Mouse (Mus musculus) stomach, embryonic 15.5 days (tissue): ENCODE measurements at regions not wholly inside any gene's neighbourhood (a gene's known extent, or its start where the extent isn't known, plus 50 kb on each side); places are given as distances from the start of the nearest gene placed in this dataset.
"Not testable (repeated sequence)": the region's sequence is repeated elsewhere in the genome, so short reads cannot be mapped to it uniquely, and the experiment has no call there.

Experiments used
- ATAC-seq: fragments of 200-750 bp; cut with Nextera tagmentation; 2 replicates; pipeline ENCODE4 v1.8.0; 2017; ENCODE audit warnings: low read depth, moderate number of reproducible peaks, moderate TSS enrichment; ENCODE audit not compliant: insufficient read depth, low FRiP score
- H3K27ac ChIP-seq: fragments of 300-500 bp; sonication (generic); 2 replicates; pipeline ENCODE4 v1.5.1; 2015; ENCODE audit warnings: mild to moderate bottlenecking, inconsistent platforms
- H3K27me3 ChIP-seq: fragments of 300-500 bp; sonication (generic); replicated peaks from 2 replicates; pipeline ENCODE4 v1.6.1; 2015; ENCODE audit warnings: inconsistent platforms
- H3K36me3 ChIP-seq: fragments of 300-500 bp; sonication (generic); 2 replicates; pipeline ENCODE4 v1.6.1; 2015; ENCODE audit warnings: inconsistent platforms
- H3K4me1 ChIP-seq: fragments of 300-500 bp; sonication (generic); 2 replicates; pipeline ENCODE4 v1.6.1; 2015; ENCODE audit warnings: inconsistent platforms
- H3K4me2 ChIP-seq: fragments of 300-500 bp; sonication (generic); 2 replicates; pipeline ENCODE4 v1.6.1; 2015; ENCODE audit warnings: mild to moderate bottlenecking, inconsistent platforms
- H3K4me3 ChIP-seq: fragments of 300-500 bp; sonication (generic); replicated peaks from 2 replicates; pipeline ENCODE4 v1.5.1; 2015; ENCODE audit warnings: inconsistent platforms
- H3K9ac ChIP-seq: fragments of 300-500 bp; sonication (generic); 2 replicates; pipeline ENCODE4 v1.6.1; 2015; ENCODE audit warnings: inconsistent platforms
- H3K9me3 ChIP-seq: fragments of 300-500 bp; sonication (generic); 2 replicates; pipeline ENCODE4 v1.6.1; 2016; ENCODE audit warnings: inconsistent platforms
- WGBS: fragments of 180-500 bp; shearing (Covaris S2); methylation state at CpG from one replicate; pipeline ENCODE4 v1.1.7; 2015; 5-methylcytosine and 5-hydroxymethylcytosine counted together

DNA sequence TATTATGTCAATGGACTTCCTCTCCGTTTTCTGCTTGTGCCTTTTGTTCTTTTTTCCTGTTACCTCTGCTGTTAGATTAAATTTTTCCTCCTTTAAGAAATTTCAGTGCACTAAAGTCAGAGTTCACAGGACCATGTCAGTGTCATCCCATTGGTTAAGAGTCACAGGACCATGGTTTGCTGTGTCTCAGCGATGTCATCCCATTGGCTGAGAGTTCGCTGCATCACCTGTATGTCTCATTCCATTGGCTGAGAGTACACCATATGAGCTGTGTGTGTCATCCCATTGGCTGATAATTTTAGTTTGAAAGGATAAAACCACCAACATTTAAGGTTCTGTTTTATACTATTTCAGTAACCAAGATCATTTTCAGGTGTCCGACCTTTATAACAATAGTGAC, 50.7 kb upstream of the Jade1 start:
- Histone ChIP-seq H3K4me2 (no peak overlapping the region), H3K36me3 (no peaks in the 10 kb centered on the region), H3K27ac (no peak overlapping the region), H3K27me3 (no peaks in the 10 kb centered on the region), H3K9me3 (no peaks in the 10 kb centered on the region), H3K4me1 (no peaks in the 10 kb centered on the region; the same call in 1 of the 2 replicates), H3K9ac (no peak overlapping the region), H3K4me3 (no peak overlapping the region)
- ATAC-seq, result no peak
- WGBS, result 93% methylated on average over 4 of the region's 4 CpGs

DNA sequence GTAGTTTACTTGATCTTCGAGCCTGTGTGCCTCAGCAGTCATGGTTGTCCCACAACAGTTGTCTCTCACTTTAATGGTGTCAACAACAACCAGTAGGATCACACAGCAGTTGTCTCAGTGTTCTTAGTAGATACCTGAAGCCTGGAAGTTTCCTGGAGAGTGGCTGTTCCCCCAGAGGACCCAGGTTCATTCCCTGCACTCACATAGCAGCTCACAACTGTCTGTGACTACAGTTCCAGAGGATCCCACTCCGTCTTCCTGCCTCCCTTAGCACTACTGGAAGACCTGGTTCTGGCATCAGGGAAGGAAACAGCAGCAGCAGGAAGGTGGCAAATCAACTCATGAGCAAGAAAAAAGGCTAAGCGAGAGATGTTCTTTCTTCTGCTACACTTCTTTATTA, 53.4 kb upstream of the Jade1 start:
- no peaks in the 10 kb centered on the region for H3K27me3 ChIP-seq
- no peak overlapping the region for H3K9ac ChIP-seq
- H3K4me1 ChIP-seq, result peaks cover 5% of the 10 kb centered on the region
- no peaks in the 10 kb centered on the region for H3K36me3 ChIP-seq
- no peak overlapping the region for H3K4me3 ChIP-seq
- H3K9me3 ChIP-seq, result no peaks in the 10 kb centered on the region
- ATAC-seq, result no peak
- no peak overlapping the region for H3K27ac ChIP-seq
- H3K4me2 ChIP-seq, result no peak overlapping the region
- 73% methylated on average over 3 of the region's 3 CpGs for WGBS

DNA sequence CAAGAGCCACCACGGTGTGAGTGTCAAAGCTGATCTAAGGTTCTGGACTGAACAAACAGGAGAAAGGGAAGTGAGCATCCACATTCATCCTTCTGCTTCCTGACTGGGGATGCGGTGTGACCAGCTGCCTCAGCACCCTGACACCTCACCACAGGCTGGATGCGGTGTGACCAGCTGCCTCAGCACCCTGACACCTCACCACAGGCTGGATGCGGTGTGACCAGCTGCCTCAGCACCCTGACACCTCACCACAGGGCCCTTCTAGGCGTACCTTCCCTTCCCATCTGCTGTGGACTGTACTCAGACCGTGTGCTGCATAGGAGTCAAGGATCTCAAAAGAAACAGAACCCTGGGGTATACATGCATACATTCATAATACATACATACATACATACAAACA, 53.9 kb upstream of the Jade1 start:
- H3K27ac ChIP-seq, H3K4me3 ChIP-seq, ATAC-seq, H3K36me3 ChIP-seq, H3K4me1 ChIP-seq, H3K9ac ChIP-seq, H3K4me2 ChIP-seq, H3K27me3 ChIP-seq, H3K9me3 ChIP-seq: not testable (repeated sequence)
- 59% methylated on average over 6 of the region's 6 CpGs for WGBS

DNA sequence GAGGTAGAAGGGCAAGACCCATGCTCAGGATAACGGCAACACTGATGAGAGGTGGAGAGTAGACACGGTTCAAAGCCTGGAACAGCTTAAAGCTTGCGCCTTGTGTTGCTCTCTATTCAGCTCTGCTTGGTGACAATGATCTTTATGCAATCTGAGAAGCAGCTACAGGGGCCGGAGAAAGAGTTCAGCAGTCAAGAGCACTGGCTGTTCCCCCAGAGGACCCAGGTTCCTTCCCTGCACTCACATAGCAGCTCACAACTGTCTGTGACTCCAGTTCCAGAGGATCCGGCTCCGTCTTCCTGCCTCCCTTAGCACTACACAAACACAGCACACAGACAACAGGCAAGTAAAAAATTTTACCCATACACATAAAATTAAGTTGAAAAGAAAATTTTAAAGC, 54.4 kb upstream of the Jade1 start:
- Histone ChIP-seq H3K27ac (no peak overlapping the region), H3K27me3 (no peaks in the 10 kb centered on the region), H3K4me2 (no peak overlapping the region), H3K9ac (no peak overlapping the region), H3K4me3 (no peak overlapping the region), H3K36me3 (no peaks in the 10 kb centered on the region), H3K4me1 (peaks cover 5% of the 10 kb centered on the region), H3K9me3 (no peaks in the 10 kb centered on the region)
- no peak for ATAC-seq
- WGBS, result 76% methylated on average over 6 of the region's 6 CpGs

DNA sequence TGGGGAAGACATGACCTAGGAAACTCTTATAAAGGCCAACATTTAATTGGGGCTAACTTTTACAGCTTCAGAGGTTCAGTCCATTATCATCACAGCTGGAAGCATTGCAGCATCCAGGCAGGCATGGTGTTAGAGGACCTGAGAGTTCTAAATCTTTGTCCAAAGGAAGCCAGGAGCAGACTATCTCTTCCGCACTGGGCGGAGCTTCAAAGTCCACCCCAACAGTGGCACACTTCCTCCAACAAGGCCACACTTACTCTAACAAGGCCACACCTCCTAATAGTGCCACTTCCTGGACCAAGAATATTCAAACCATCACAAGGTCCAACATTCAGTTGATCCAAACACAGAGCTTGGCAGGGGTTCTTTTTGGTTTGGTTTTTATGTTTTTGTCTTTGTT, 55.9 kb upstream of the Jade1 start:
- Histone ChIP-seq H3K27me3 (no peaks in the 10 kb centered on the region), H3K36me3 (no peaks in the 10 kb centered on the region), H3K4me1 (peaks cover 5% of the 10 kb centered on the region), H3K4me3 (no peak overlapping the region), H3K27ac (no peak overlapping the region), H3K9me3 (no peaks in the 10 kb centered on the region), H3K4me2 (no peak overlapping the region), H3K9ac (no peak overlapping the region)
- ATAC-seq, result no peak
- WGBS, result 90% methylated on average over 2 of the region's 2 CpGs

DNA sequence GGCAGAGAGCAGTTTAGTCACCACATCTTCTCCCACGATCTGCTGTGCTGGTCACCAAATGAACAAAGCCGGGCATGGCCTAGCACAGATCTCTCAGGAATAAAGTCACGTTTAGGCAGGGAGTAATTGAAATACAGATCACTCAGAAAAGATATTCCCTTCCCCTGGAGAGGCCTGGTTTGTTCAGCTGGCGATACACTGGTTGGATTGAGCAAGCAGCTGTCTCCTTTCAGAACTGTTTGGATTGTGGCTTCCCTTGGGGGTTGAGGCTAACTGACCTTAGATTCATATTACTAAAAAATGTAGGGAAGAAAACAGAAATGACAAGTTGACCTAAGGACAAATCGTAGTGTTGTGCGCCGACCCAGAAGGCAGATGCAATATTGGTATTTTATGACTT, 56.7 kb upstream of the Jade1 start:
- H3K4me3 ChIP-seq, result no peak overlapping the region
- H3K4me1 ChIP-seq, result peaks cover 5% of the 10 kb centered on the region
- 50% methylated on average over 7 of the region's 7 CpGs for WGBS
- no peak overlapping the region for H3K9ac ChIP-seq
- no peak overlapping the region for H3K4me2 ChIP-seq
- no peak for ATAC-seq
- H3K27ac ChIP-seq, result peak overlapping the region; percentile 44; the same call in 1 of the 2 replicates
- H3K27me3 ChIP-seq, result no peaks in the 10 kb centered on the region
- no peaks in the 10 kb centered on the region for H3K9me3 ChIP-seq
- no peaks in the 10 kb centered on the region for H3K36me3 ChIP-seq

DNA sequence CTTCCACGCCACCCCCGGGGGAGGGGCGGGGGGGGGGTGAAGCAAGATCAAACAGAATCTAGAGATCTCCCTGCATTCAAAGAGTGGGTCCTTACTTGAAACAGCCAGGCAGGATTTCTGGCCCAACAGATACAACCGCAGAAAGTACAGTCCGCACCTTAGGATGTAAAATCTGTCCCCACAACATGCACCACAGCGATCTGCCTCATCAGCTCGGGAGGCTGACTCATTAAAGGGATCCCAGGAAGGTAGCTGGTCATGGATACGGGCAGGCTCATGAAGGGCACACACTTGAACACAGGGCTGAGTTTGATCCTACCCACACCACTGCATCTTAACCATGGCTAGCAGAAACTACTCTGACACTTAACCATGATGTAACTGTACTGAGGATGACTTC, 57.8 kb upstream of the Jade1 start:
- H3K27me3 ChIP-seq, result no peaks in the 10 kb centered on the region
- H3K9ac ChIP-seq, result no peak overlapping the region
- no peak for ATAC-seq
- H3K36me3 ChIP-seq, result no peaks in the 10 kb centered on the region
- WGBS, result 67% methylated on average over 8 of the region's 8 CpGs
- no peak overlapping the region for H3K4me2 ChIP-seq
- no peak overlapping the region for H3K27ac ChIP-seq
- H3K4me3 ChIP-seq, result no peak overlapping the region
- no peaks in the 10 kb centered on the region for H3K9me3 ChIP-seq
- peaks cover 5% of the 10 kb centered on the region for H3K4me1 ChIP-seq

DNA sequence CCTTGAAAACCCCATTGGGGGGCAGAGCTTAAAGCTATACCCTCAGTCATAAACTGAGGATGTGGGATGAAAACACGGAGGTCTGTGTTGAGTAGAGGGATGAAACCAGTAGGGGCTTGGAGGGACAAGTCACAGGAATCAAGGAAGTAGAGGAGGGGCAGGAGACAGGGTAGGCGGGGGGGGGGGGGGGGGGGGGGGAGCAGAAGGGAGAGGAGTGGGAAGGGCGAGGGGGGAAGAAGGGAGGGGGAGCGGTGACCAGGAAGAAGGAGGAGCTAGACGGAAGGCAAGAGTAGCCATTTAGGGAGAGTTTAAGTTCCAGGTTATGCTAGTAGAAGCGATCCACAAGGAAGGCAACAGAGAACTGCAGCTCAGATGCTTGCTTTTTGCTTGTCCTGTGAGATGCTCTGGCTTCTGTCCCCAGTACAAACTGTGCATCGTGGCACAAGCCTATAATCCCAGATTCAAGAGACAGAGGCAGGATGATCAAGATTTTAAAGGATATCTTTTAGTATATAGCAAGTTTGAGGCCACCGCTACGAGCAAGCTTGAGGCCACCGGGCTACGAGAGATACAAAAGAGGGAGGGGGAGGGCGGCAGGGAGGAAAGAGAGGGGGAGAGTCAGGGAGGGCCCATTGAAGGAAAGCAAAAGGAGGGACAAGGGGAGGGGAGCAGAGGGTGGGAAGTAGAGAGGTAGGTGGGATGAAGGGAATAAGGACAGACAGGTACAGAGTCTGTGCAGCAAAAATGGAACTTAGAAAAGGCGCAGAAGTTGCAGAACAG, 58.4 kb upstream of the Jade1 start:
- ATAC-seq, result no peak
- no peaks in the 10 kb centered on the region for H3K9me3 ChIP-seq

DNA sequence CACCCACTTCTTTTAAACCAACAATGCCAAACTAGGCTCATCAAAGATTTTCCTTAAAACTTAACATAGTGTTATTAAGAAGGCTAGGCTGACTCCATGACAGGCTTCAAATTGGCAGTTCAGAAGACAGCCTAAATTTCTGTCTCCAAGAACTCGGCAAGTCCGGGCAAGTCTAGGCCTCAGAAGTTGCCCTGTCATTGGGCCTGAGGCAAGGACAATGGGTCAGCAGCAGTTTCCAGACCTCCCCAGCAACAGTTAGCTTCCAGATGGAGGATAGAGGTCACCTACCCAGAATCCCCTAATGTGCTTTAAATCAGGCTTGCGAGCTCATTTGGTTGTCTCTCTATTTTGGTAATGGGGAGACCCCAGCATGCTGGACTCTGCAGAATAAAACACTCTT, 59.6 kb upstream of the Jade1 start:
- ATAC-seq, result no peak
- H3K4me1 ChIP-seq, result peaks cover 5% of the 10 kb centered on the region
- H3K36me3 ChIP-seq, result no peaks in the 10 kb centered on the region
- H3K4me3 ChIP-seq, result no peak overlapping the region
- 81% methylated on average over 3 of the region's 3 CpGs for WGBS
- no peak overlapping the region for H3K9ac ChIP-seq
- no peak overlapping the region for H3K4me2 ChIP-seq
- H3K27ac ChIP-seq, result no peak overlapping the region
- no peaks in the 10 kb centered on the region for H3K27me3 ChIP-seq
- H3K9me3 ChIP-seq, result no peaks in the 10 kb centered on the region

More for the DNA sequence above, 58.4 kb upstream of the Jade1 start:
- Histone ChIP-seq H3K9ac (no peak overlapping the region), H3K36me3 (no peaks in the 10 kb centered on the region), H3K4me1 (peaks cover 5% of the 10 kb centered on the region), H3K4me3 (no peak overlapping the region), H3K4me2 (no peak overlapping the region), H3K27me3 (no peaks in the 10 kb centered on the region), H3K27ac (no peak overlapping the region)
- WGBS, result 59% methylated on average over 10 of the region's 13 CpGs

DNA sequence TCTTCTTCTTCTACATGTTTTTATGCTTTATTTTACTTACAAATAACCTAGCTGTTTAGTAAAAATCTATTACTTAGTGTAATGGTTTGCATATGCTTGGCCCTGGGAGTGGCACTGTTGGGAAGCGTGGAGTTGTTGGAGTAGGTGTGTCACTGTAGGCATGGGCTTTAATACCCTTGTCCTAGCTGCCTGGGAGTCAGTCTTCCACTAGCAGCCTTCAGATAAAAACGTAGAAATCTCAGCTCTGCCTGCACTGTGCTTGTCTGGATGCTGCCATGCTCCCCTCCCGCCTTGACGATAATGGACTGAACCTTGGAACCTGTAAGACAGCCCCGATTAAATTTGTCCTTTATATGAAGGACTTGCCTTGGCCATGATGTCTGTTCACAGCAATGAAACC, 60.4 kb upstream of the Jade1 start:
- H3K9me3 ChIP-seq, result no peaks in the 10 kb centered on the region
- no peaks in the 10 kb centered on the region for H3K36me3 ChIP-seq
- WGBS, result 72% methylated on average over 5 of the region's 5 CpGs
- H3K4me2 ChIP-seq, result no peak overlapping the region
- H3K9ac ChIP-seq, result no peak overlapping the region
- H3K4me1 ChIP-seq, result peaks cover 5% of the 10 kb centered on the region; the same call in 1 of the 2 replicates
- H3K4me3 ChIP-seq, result no peak overlapping the region
- no peak for ATAC-seq
- H3K27me3 ChIP-seq, result no peaks in the 10 kb centered on the region
- H3K27ac ChIP-seq, result no peak overlapping the region

DNA sequence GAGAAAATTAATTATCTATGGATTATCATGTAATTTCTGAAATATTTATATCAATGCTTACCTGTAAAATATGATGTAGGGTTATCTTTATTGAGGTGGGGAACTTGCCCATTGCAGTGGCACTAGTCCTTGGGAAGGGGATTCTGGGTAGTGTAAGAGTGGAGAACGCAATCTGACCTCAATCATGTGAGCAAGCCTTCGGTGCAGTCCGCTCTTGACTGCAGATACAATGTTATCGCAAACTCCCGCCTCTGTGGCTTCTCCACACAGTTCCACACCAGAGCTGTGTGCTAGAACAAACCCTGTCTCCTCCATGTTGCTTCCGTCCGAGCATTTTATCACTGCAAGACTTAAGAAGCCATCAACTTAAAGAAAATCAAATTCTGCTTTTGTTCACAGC, 62.1 kb upstream of the Jade1 start:
- 0 out of 2 replicates have a peak, but pooled peaks cover under 1% of the 10 kb centered on the region for H3K4me1 ChIP-seq
- H3K27ac ChIP-seq, result no peak overlapping the region
- WGBS, result 96% methylated on average over 7 of the region's 7 CpGs
- no peaks in the 10 kb centered on the region for H3K9me3 ChIP-seq
- no peaks in the 10 kb centered on the region for H3K27me3 ChIP-seq
- no peak overlapping the region for H3K4me3 ChIP-seq
- no peak overlapping the region for H3K4me2 ChIP-seq
- no peak for ATAC-seq
- no peak overlapping the region for H3K9ac ChIP-seq
- H3K36me3 ChIP-seq, result no peaks in the 10 kb centered on the region

DNA sequence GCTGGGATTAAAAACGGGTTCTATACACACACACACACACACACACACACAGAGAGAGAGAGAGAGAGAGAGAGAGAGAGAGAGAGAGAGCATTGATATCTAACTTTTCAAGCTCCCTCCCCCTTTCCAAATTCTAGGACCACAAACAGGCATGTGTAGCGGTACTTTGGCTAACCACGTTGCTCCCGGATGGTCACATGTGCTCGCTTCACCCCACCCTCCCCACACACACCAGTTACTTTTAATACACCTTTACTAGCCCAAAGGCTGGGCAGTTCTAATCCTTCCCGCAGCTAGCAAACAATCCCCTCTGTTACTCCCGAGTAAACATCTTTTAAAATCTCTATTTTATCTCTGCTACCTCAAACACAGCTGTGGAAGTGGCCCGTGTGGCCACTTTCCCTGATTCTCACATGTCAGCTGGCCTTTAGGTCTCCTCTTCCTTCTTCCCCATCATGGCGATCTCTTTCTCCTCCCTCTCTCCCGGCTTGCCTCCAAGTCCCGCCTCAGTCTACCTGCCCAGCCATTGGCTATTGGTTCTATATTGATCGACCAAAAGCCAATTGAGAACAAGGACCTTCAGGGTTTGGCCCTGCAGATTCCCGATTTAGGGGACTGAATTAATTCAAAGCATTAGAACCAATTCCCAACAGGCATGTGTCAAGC, 62.7 kb upstream of the Jade1 start:
- Histone ChIP-seq H3K9me3 (no peaks in the 10 kb centered on the region), H3K9ac (no peak overlapping the region), H3K4me1 (no peaks in the 10 kb centered on the region), H3K4me2 (no peak overlapping the region), H3K27me3 (no peaks in the 10 kb centered on the region), H3K4me3 (no peak overlapping the region), H3K36me3 (no peaks in the 10 kb centered on the region), H3K27ac (no peak overlapping the region)
- 66% methylated on average over 13 of the region's 13 CpGs for WGBS
- no peak for ATAC-seq
